Mouse (Mus musculus): Measurements from ENCODE around the gene Tctn1. TPM values are rescaled to one million over a fixed set of nuclear protein-coding genes. Genes with fewer than 3 reads are reported as not detected.
A peak's percentile ranks its signal among the peaks of the same experiment; 100 is the strongest.

Gene Tctn1
- polyA plus RNA-seq, 1 experiment = 42.3 TPM

GRCm38 (mm10) chr5:122267899-122268298 lies 3.6 kb upstream of the Tctn1 start:
- DNase-seq (ENCODE audit: low read depth) = peak; percentile 73
- TF ChIP-seq POLR2A (IDR thresholded peaks at IDR 0.05; ENCODE audit: borderline replicate concordance, extremely low read depth, insufficient read depth, insufficient read length, poor library complexity, severe bottlenecking) (no peak), CTCF (IDR thresholded peaks at IDR 0.05; ENCODE audit: borderline replicate concordance, extremely low read depth, insufficient read depth, insufficient read length) (peak; percentile 61; the same call in 1 of the 2 replicates)

GRCm38 (mm10) chr5:122267136-122267535 lies 2.9 kb upstream of the Tctn1 start:
- no peak for DNase-seq (ENCODE audit: low read depth)
- TF ChIP-seq POLR2A (IDR thresholded peaks at IDR 0.05; ENCODE audit: borderline replicate concordance, extremely low read depth, insufficient read depth, insufficient read length, poor library complexity, severe bottlenecking) = no peak

- DNase-seq (ENCODE audit: low read depth) = no peak
- TF ChIP-seq POLR2A (IDR thresholded peaks at IDR 0.05; ENCODE audit: borderline replicate concordance, extremely low read depth, insufficient read depth, insufficient read length, poor library complexity, severe bottlenecking) (no peak), CTCF (IDR thresholded peaks at IDR 0.05; ENCODE audit: borderline replicate concordance, extremely low read depth, insufficient read depth, insufficient read length) (no peak)
Observed at GRCm38 (mm10) chr5:122265942-122266341, 1.7 kb upstream of the Tctn1 start.

GRCm38 (mm10) chr5:122265187-122265586 lies 927 bp upstream of the Tctn1 start:
- no peak for TF ChIP-seq POLR2A (IDR thresholded peaks at IDR 0.05; ENCODE audit: borderline replicate concordance, extremely low read depth, insufficient read depth, insufficient read length, poor library complexity, severe bottlenecking)
- peak; percentile 13; the same call in 1 of the 2 replicates for TF ChIP-seq CTCF (IDR thresholded peaks at IDR 0.05; ENCODE audit: borderline replicate concordance, extremely low read depth, insufficient read depth, insufficient read length)
- no peak for DNase-seq (ENCODE audit: low read depth)

- no peak for DNase-seq (ENCODE audit: low read depth)
Observed at GRCm38 (mm10) chr5:122262104-122262503, 2.2 kb downstream of the Tctn1 start.

GRCm38 (mm10) chr5:122258027-122258741 lies 6.1 kb downstream of the Tctn1 start:
- no peak for DNase-seq (ENCODE audit: low read depth)
- TF ChIP-seq CTCF (IDR thresholded peaks at IDR 0.05; ENCODE audit: borderline replicate concordance, extremely low read depth, insufficient read depth, insufficient read length) (no peak), POLR2A (IDR thresholded peaks at IDR 0.05; ENCODE audit: borderline replicate concordance, extremely low read depth, insufficient read depth, insufficient read length, poor library complexity, severe bottlenecking) (no peak)

More at GRCm38 (mm10) chr5:122262104-122262503, 2.2 kb downstream of the Tctn1 start:
- TF ChIP-seq CTCF (IDR thresholded peaks at IDR 0.05; ENCODE audit: borderline replicate concordance, extremely low read depth, insufficient read depth, insufficient read length) (peak; percentile 11; the same call in 1 of the 2 replicates), POLR2A (IDR thresholded peaks at IDR 0.05; ENCODE audit: borderline replicate concordance, extremely low read depth, insufficient read depth, insufficient read length, poor library complexity, severe bottlenecking) (no peak)

GRCm38 (mm10) chr5:122251895-122252606 lies 12.2 kb downstream of the Tctn1 start:
- DNase-seq (ENCODE audit: low read depth) = peak; percentile 85
- TF ChIP-seq POLR2A (IDR thresholded peaks at IDR 0.05; ENCODE audit: borderline replicate concordance, extremely low read depth, insufficient read depth, insufficient read length, poor library complexity, severe bottlenecking) = no peak
- TF ChIP-seq CTCF (IDR thresholded peaks at IDR 0.05; ENCODE audit: borderline replicate concordance, extremely low read depth, insufficient read depth, insufficient read length) = no peak

- TF ChIP-seq POLR2A (IDR thresholded peaks at IDR 0.05; ENCODE audit: borderline replicate concordance, extremely low read depth, insufficient read depth, insufficient read length, poor library complexity, severe bottlenecking) (no peak), CTCF (IDR thresholded peaks at IDR 0.05; ENCODE audit: borderline replicate concordance, extremely low read depth, insufficient read depth, insufficient read length) (no peak)
- no peak for DNase-seq (ENCODE audit: low read depth)
Observed at GRCm38 (mm10) chr5:122249281-122249680, 15.0 kb downstream of the Tctn1 start.

- DNase-seq (ENCODE audit: low read depth) = no peak
- TF ChIP-seq CTCF (IDR thresholded peaks at IDR 0.05; ENCODE audit: borderline replicate concordance, extremely low read depth, insufficient read depth, insufficient read length) (no peak), POLR2A (IDR thresholded peaks at IDR 0.05; ENCODE audit: borderline replicate concordance, extremely low read depth, insufficient read depth, insufficient read length, poor library complexity, severe bottlenecking) (no peak)
Observed at GRCm38 (mm10) chr5:122247934-122248333, 16.3 kb downstream of the Tctn1 start.

- no peak for DNase-seq (ENCODE audit: low read depth)
- TF ChIP-seq POLR2A (IDR thresholded peaks at IDR 0.05; ENCODE audit: borderline replicate concordance, extremely low read depth, insufficient read depth, insufficient read length, poor library complexity, severe bottlenecking) = no peak
- no peak for TF ChIP-seq CTCF (IDR thresholded peaks at IDR 0.05; ENCODE audit: borderline replicate concordance, extremely low read depth, insufficient read depth, insufficient read length)
Observed at GRCm38 (mm10) chr5:122247529-122247928, 16.7 kb downstream of the Tctn1 start.

GRCm38 (mm10) chr5:122246547-122247167 lies 17.6 kb downstream of the Tctn1 start:
- peak; percentile 48 for DNase-seq (ENCODE audit: low read depth)
- TF ChIP-seq POLR2A (IDR thresholded peaks at IDR 0.05; ENCODE audit: borderline replicate concordance, extremely low read depth, insufficient read depth, insufficient read length, poor library complexity, severe bottlenecking) (no peak), CTCF (IDR thresholded peaks at IDR 0.05; ENCODE audit: borderline replicate concordance, extremely low read depth, insufficient read depth, insufficient read length) (no peak)
